Mouse (Mus musculus) right cerebral cortex, postnatal 36 days (tissue): ENCODE measurements around the gene E330014E10Rik.
"Not testable (repeated sequence)": the region's sequence is repeated elsewhere in the genome, so short reads cannot be mapped to it uniquely, and the experiment has no call there.

Source experiments
- DNase-seq, 2 experiments: peaks; one replicate each; pipeline ENCODE4 v3.0.0; 2022; ENCODE audit warnings: low spot score in 2 of 2, mixed read lengths in 1 of 2

The E330014E10Rik gene

DNA sequence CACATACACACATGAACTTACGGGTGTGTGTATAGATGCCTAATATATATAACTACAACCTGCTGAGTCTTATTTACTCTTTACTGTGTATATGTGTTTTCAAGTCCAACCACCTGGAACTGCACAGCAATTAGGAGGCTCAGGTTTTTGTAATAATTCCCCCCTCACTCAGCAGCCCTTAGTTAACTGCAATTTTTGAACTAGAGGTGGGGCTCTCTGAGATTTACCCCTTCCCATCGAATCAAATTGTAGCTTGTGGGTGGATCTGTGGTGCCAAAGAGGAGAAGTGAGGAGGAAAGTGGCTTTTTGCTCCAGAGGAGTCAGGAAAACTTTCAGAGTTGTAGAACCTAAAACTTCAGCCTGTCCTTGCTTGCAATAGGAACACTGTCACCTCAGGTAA is at the start of gene E330014E10Rik:
Gene E330014E10Rik, plus strand, starts transcription at position 301 of the 400 bp plus-strand sequence.
- not testable (repeated sequence) for DNase-seq

GRCm38 (mm10) chr5:95736073-95736472 is 39.7 kb upstream of the E330014E10Rik start, which contains the start of gene Gm7978:
Gm7978 (minus strand) TSS chr5:95736173.
- not testable (repeated sequence) for DNase-seq

DNA sequence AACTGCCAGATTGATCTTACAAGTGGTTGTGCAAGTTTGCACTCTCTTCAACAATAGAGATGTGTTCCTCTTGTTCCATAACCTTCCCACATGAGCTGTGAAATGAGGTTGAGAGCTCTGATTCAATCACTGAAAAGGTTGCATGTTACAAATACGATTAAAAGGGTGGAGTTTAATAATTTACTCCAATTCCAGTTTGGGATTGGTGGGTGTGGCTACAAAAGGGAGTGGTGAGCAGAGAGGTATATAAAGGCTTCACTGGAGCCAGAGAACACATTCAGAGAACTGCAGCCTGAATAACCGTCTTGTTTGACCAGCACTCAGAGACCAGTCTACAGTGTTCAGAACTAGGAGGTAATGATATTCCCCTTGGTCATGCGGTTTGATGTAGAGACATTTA is 34.1 kb upstream of the E330014E10Rik start, which contains the start of gene Gm7982:
Gene Gm7982, plus strand, starts transcription at position 301 of the 400 bp plus-strand sequence.
- not testable (repeated sequence) for DNase-seq

GRCm38 (mm10) chr5:95810841-95811240 is 35.1 kb downstream of the E330014E10Rik start:
- DNase-seq: not testable (repeated sequence)

- no peak for DNase-seq
Measured at GRCm38 (mm10) chr5:95836580-95836979, 60.8 kb downstream of the E330014E10Rik start.

GRCm38 (mm10) chr5:95854030-95854429 is 78.2 kb downstream of the E330014E10Rik start:
- DNase-seq: no peak
